Mouse (Mus musculus) cerebellum, adult 2 months (tissue): ENCODE data around the gene Tmem237.

Experiments used
- CTCF ChIP-seq: fragments of 200-500 bp; IDR thresholded peaks from 2 replicates; pipeline ENCODE4 v1.5.1; 2011; ENCODE audit warnings: low read depth, mild to moderate bottlenecking, control low read depth, low read length, moderate library complexity, borderline replicate concordance; ENCODE audit not compliant: insufficient read depth
- POLR2A ChIP-seq: fragments of 200-500 bp; IDR thresholded peaks from 2 replicates; pipeline ENCODE4 v1.6.1; 2011; ENCODE audit warnings: low read length, control low read depth, borderline replicate concordance; ENCODE audit not compliant: insufficient read depth

DNA sequence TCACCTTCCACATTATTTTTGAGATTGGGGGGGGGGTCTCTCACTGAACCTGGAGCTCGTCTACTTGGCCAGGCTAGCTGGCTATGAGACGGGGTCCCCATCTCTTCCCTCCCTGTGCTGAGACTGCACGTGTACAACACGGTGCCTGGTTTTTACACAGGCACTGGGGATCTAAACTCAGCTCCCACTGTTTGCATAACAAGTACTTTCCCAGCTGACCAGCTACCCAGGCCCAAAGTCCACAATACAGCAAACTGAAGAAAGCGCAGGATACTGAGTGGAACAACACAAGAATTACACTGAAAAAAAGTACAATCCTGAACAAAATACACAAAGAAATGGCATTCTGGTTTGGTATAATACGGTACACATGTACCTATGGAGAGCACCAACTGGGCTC lies 18.1 kb downstream of the Tmem237 start:
- TF ChIP-seq CTCF (no peak), POLR2A (no peak)
